In the genomic region with DNA sequence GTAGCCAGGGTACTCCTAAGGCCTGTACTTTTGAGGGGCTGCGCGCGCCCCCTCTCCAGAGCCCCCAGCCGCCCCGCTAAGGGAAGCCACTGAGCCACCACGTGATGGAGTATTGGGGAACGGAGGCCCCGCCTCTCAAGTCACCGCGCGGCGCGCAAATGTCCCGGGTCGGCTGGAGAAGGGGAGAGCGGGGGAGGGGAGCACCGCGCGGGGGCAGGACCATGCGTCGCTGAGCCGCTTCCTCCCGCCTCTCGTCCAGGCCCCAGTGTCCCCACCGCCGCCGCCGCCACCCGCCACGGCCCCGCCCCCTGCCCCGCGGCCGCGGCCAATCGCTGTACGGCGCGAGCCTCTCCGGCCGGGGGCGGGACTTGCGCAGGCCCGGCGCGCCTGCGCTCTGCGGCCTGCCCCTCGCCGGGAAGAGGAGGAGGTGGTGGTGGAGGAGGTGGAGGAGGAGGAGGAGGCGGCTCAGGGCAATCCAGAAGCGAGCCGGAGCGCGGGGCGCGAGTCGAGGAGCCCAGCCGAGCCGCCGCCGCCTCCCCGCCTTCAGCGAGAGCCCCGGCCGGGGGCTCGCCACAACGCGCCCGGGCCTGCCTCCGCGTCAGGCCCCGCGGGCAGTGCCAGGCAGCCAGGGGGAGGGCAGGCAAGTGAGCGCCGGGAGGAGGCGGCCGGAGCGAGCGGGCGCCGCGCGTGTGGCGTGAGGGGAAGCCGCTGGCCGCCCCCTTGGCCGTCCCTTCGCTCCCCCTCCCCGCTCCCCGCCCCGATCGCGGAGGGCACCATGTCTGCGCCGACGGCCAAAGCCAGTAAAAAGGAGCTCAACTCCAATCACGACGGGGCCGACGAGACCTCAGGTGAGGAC, we compare ENCODE assay signal across 8 mouse cellular contexts. TPM values are rescaled to one million over a fixed set of nuclear protein-coding genes. Genes with fewer than 3 reads are reported as not detected.
DNase-seq lines count a peak whose midpoint lies in the region; ATAC-seq lines count a peak whose summit lies in the region.

No protein-coding gene starts in this region.

- intact Hi-C loops in left cerebral cortex, postnatal 10 days (cut with DNase I), result no loop called here

- DNase-seq in adrenal gland, adult (ENCODE audit: inconsistent age in 2 of 2, low spot score in 1 of 2), result peak; percentile 99
- peak; percentile 97 for DNase-seq in embryo, embryonic 10 days (ENCODE audit: low spot score)
- peak; percentile 95 for DNase-seq in gastrocnemius, postnatal 10 days
- DNase-seq in left cerebral cortex, postnatal 10 days (ENCODE audit: extremely low spot score in 1 of 2, low spot score in 2 of 2), result peak; percentile 87 to 97
- peak; percentile 95 for DNase-seq in right cerebral cortex, postnatal 10 days (ENCODE audit: low spot score in 2 of 2)
- DNase-seq in urinary bladder, postnatal 14 days (ENCODE audit: low spot score), result peak; percentile 96

- peak; percentile 71 for ATAC-seq in inflammation-experienced regulatory T-cells, adult 6 months
- ATAC-seq in megakaryocyte progenitor cell, adult 5-6 weeks (replicated peaks; ENCODE audit: poor library complexity), result peak; percentile 73

RNA-seq across cellular contexts. Expression of a gene that starts 9.1 kb away (rescaled TPM):
- 100 to 1,000 TPM; 128 to 134 TPM for total RNA-seq in gastrocnemius, postnatal 10 days (2021)
- 100 to 1,000 TPM; 374 to 393 (median 380) TPM for polyA plus RNA-seq in inflammation-experienced regulatory T-cells, adult 6 months (2017; shearing (Covaris generic))
- total RNA-seq in left cerebral cortex, postnatal 10 days (2021), result 100 to 1,000 TPM; 219 to 220 TPM
- 465 and 470 TPM in 2 replicates for total RNA-seq in megakaryocyte progenitor cell, adult 5-6 weeks (2015)
- total RNA-seq in megakaryocyte progenitor cell, adult 5-6 weeks (2017), result 1,489 and 2,093 TPM in 2 replicates

RNA-seq across cellular contexts. Expression of a gene that starts 11.2 kb away (rescaled TPM):
- 1 to 10 TPM; 4.5 to 8.3 TPM for total RNA-seq in gastrocnemius, postnatal 10 days (2021)
- under 1 TPM; 0.59 to 0.91 (median 0.71) TPM for polyA plus RNA-seq in inflammation-experienced regulatory T-cells, adult 6 months (2017; shearing (Covaris generic))
- total RNA-seq in left cerebral cortex, postnatal 10 days (2021), result 1 to 10 TPM; 1.6 TPM
- total RNA-seq in megakaryocyte progenitor cell, adult 5-6 weeks (2015), result 3.1 and 3.6 TPM in 2 replicates
- 7.9 and 10.2 TPM in 2 replicates for total RNA-seq in megakaryocyte progenitor cell, adult 5-6 weeks (2017)

RNA-seq across cellular contexts. Expression of a gene that starts 17.6 kb away (rescaled TPM):
- 1 to 10 TPM; 4.7 to 5.4 TPM for total RNA-seq in gastrocnemius, postnatal 10 days (2021)
- polyA plus RNA-seq in inflammation-experienced regulatory T-cells, adult 6 months (2017; shearing (Covaris generic)), result 1 to 10 TPM in 2 of 3 experiments, under 1 TPM in 1; 0.59 to 2.1 (median 1.1) TPM
- total RNA-seq in left cerebral cortex, postnatal 10 days (2021), result 10 to 100 TPM; 50.0 to 52.1 TPM
- total RNA-seq in megakaryocyte progenitor cell, adult 5-6 weeks (2015), result 9.5 and 18.5 TPM in 2 replicates
- 9.4 and 10.3 TPM in 2 replicates for total RNA-seq in megakaryocyte progenitor cell, adult 5-6 weeks (2017)

RNA-seq across cellular contexts. Expression of a gene that starts 27.2 kb away (rescaled TPM):
- total RNA-seq in gastrocnemius, postnatal 10 days (2021), result 1 to 10 TPM; 3.4 to 4.2 TPM
- 10 to 100 TPM; 30.9 to 38.9 (median 31.7) TPM for polyA plus RNA-seq in inflammation-experienced regulatory T-cells, adult 6 months (2017; shearing (Covaris generic))
- total RNA-seq in left cerebral cortex, postnatal 10 days (2021), result 10 to 100 TPM; 16.8 to 20.8 TPM
- 17.4 and 18.2 TPM in 2 replicates for total RNA-seq in megakaryocyte progenitor cell, adult 5-6 weeks (2015)
- 10.7 and 13.3 TPM in 2 replicates for total RNA-seq in megakaryocyte progenitor cell, adult 5-6 weeks (2017)

RNA-seq across cellular contexts. Expression of a gene that starts 58.1 kb away (rescaled TPM):
- total RNA-seq in gastrocnemius, postnatal 10 days (2021), result 10 to 100 TPM; 18.9 to 21.7 TPM
- 10 to 100 TPM in 2 of 3 experiments, 1 to 10 TPM in 1; 9.1 to 29.1 (median 14.0) TPM for polyA plus RNA-seq in inflammation-experienced regulatory T-cells, adult 6 months (2017; shearing (Covaris generic))
- 100 to 1,000 TPM; 110 to 116 TPM for total RNA-seq in left cerebral cortex, postnatal 10 days (2021)
- 8.8 and 9.4 TPM in 2 replicates for total RNA-seq in megakaryocyte progenitor cell, adult 5-6 weeks (2015)
- 6.9 and 7.9 TPM in 2 replicates for total RNA-seq in megakaryocyte progenitor cell, adult 5-6 weeks (2017)

Comparison
In these comparisons a context has a peak if more than half of its experiments do, and no peak if none do; other contexts are left out.
1. Peak in every context shown above with its lines: DNase-seq and ATAC-seq.